Mouse (Mus musculus) CH12.LX (cell line): ENCODE data around the gene Palm. TPM values are rescaled to one million over a fixed set of nuclear protein-coding genes. Genes with fewer than 3 reads are reported as not detected.
A peak's percentile ranks its signal among the peaks of the same experiment; 100 is the strongest.

Experiments
- DNase-seq: peaks from one replicate; pipeline ENCODE4 v3.0.0-alpha.2; 2013; ENCODE audit errors: extremely low read depth
- H3K27ac ChIP-seq: 2 replicates; pipeline ENCODE4 v1.5.1; 2012; ENCODE audit warnings: low read depth, mild to moderate bottlenecking, control low read depth, moderate library complexity; ENCODE audit not compliant: insufficient read depth
- H3K27me3 ChIP-seq: replicated peaks from 2 replicates; pipeline ENCODE3; 2012; ENCODE audit warnings: inconsistent platforms
- H3K36me3 ChIP-seq, 2 experiments: replicated peaks in 1 of 2; 2 replicates each; pipeline versions ENCODE3 to v1.6.1; 2012; ENCODE audit warnings: inconsistent platforms in 1 of 2, low read length in 1 of 2, mild to moderate bottlenecking in 1 of 2, mixed read lengths in 1 of 2, moderate library complexity in 1 of 2; ENCODE audit not compliant: control insufficient read depth in 1 of 2, insufficient read depth in 1 of 2
- H3K4me1 ChIP-seq, 2 experiments: 2 replicates each; pipeline ENCODE4 v1.6.1; 2012; ENCODE audit warnings: inconsistent platforms in 1 of 2, moderate library complexity in 1 of 2; ENCODE audit not compliant: insufficient read depth in 2 of 2, control insufficient read depth in 1 of 2
- H3K4me2 ChIP-seq: 2 replicates; pipeline ENCODE4 v1.6.1; 2012; ENCODE audit warnings: low read depth, mild to moderate bottlenecking, control low read depth; ENCODE audit not compliant: poor library complexity, insufficient read depth, severe bottlenecking
- H3K4me3 ChIP-seq, 3 experiments: fragments of 150-350 bp in 1 of 3; sonication (generic) in 1 of 3; replicated peaks in 1 of 3; 2 replicates each; pipeline versions ENCODE3 to v1.5.1; 2011 to 2012; ENCODE audit warnings: low read depth in 2 of 3, low read length in 2 of 3, mild to moderate bottlenecking in 2 of 3, moderate library complexity in 2 of 3, control low read depth in 1 of 3, improper control_type of control experiment in 1 of 3, inconsistent platforms in 1 of 3, mixed read lengths in 1 of 3; ENCODE audit not compliant: poor library complexity in 1 of 3
- H3K79me2 ChIP-seq: replicated peaks from 2 replicates; pipeline ENCODE4 v1.6.1; 2012; ENCODE audit warnings: mild to moderate bottlenecking, moderate library complexity; ENCODE audit not compliant: control insufficient read depth, poor library complexity, insufficient read depth, severe bottlenecking; ENCODE audit errors: extremely low read depth
- H3K9ac ChIP-seq: 2 replicates; pipeline ENCODE4 v1.6.1; 2012; ENCODE audit warnings: low read depth, mild to moderate bottlenecking, control low read depth, moderate library complexity; ENCODE audit not compliant: insufficient read depth
- H3K9me3 ChIP-seq: replicated peaks from 2 replicates; pipeline ENCODE3; 2012; ENCODE audit warnings: low read length, inconsistent platforms, mixed read lengths
- BHLHE40 ChIP-seq: IDR thresholded peaks from 2 replicates; pipeline ENCODE4 v1.6.1; 2011; ENCODE audit warnings: mild to moderate bottlenecking, low read depth, low read length, improper control_type of control experiment
- CHD1 ChIP-seq: IDR thresholded peaks from 2 replicates; pipeline ENCODE4 v1.6.1; 2012; ENCODE audit warnings: low read depth, low read length, improper control_type of control experiment, inconsistent platforms
- CTCF ChIP-seq, 2 experiments: IDR thresholded peaks in 1 of 2; conservative IDR thresholded peaks in 1 of 2; 2 replicates each; pipeline ENCODE4 v1.5.1; 2011 to 2012; ENCODE audit warnings: low read depth in 2 of 2, low read length in 2 of 2, improper control_type of control experiment in 1 of 2, inconsistent platforms in 1 of 2, mild to moderate bottlenecking in 1 of 2, moderate library complexity in 1 of 2
- ELF1 ChIP-seq: IDR thresholded peaks from 2 replicates; pipeline ENCODE4 v1.6.1; 2014; ENCODE audit warnings: low read depth, mild to moderate bottlenecking, inconsistent platforms, low read length, improper control_type of control experiment
- EP300 ChIP-seq: IDR thresholded peaks from 2 replicates; pipeline ENCODE4 v1.6.1; 2011; ENCODE audit warnings: low read length, improper control_type of control experiment
- ETS1 ChIP-seq: conservative IDR thresholded peaks from 2 replicates; pipeline ENCODE4 v1.6.1; 2012; ENCODE audit warnings: low read depth, mild to moderate bottlenecking, inconsistent platforms, low read length, improper control_type of control experiment, moderate library complexity
- GABPA ChIP-seq: IDR thresholded peaks from 2 replicates; pipeline ENCODE4 v1.6.1; 2012; ENCODE audit warnings: low read depth, low read length, improper control_type of control experiment, inconsistent platforms; ENCODE audit not compliant: insufficient replicate concordance
- KAT2A ChIP-seq: IDR thresholded peaks from 2 replicates; pipeline ENCODE4 v1.6.1; 2012; ENCODE audit warnings: low read length, improper control_type of control experiment, inconsistent platforms; ENCODE audit not compliant: insufficient replicate concordance
- MAX ChIP-seq: IDR thresholded peaks from 2 replicates; pipeline ENCODE4 v1.6.1; 2011; ENCODE audit warnings: low read length, improper control_type of control experiment
- MEF2A ChIP-seq: IDR thresholded peaks from 2 replicates; pipeline ENCODE4 v1.6.1; 2014; ENCODE audit warnings: low read depth, mild to moderate bottlenecking, inconsistent platforms, low read length, improper control_type of control experiment, borderline replicate concordance
- MYC ChIP-seq: IDR thresholded peaks from 2 replicates; pipeline ENCODE4 v1.6.1; 2011; ENCODE audit warnings: low read depth, mild to moderate bottlenecking, improper control_type of control experiment, low read length
- NELFE ChIP-seq: IDR thresholded peaks from 2 replicates; pipeline ENCODE4 v1.6.1; 2011; ENCODE audit warnings: low read depth, low read length, improper control_type of control experiment
- POLR2A ChIP-seq: IDR thresholded peaks from 2 replicates; pipeline ENCODE4 v1.6.1; 2011; ENCODE audit warnings: low read depth, mild to moderate bottlenecking, improper control_type of control experiment, low read length
- POLR2AphosphoS2 ChIP-seq: IDR thresholded peaks from 2 replicates; pipeline ENCODE4 v1.6.1; 2011; ENCODE audit warnings: low read depth, low read length, improper control_type of control experiment
- RCOR1 ChIP-seq: conservative IDR thresholded peaks from 2 replicates; pipeline ENCODE4 v1.6.1; 2012; ENCODE audit warnings: low read depth, mild to moderate bottlenecking, inconsistent platforms, low read length, improper control_type of control experiment
- SIN3A ChIP-seq: IDR thresholded peaks from 2 replicates; pipeline ENCODE4 v1.6.1; 2012; ENCODE audit warnings: low read length, improper control_type of control experiment, inconsistent platforms
- SMC3 ChIP-seq: IDR thresholded peaks from 2 replicates; pipeline ENCODE4 v1.6.1; 2011; ENCODE audit warnings: low read depth, low read length, improper control_type of control experiment
- UBTF ChIP-seq: IDR thresholded peaks from 2 replicates; pipeline ENCODE4 v1.6.1; 2012; ENCODE audit warnings: low read depth, mild to moderate bottlenecking, inconsistent platforms, low read length, improper control_type of control experiment, moderate library complexity
- USF1 ChIP-seq: IDR thresholded peaks from 2 replicates; pipeline ENCODE4 v1.6.1; 2014; ENCODE audit warnings: low read depth, mild to moderate bottlenecking, inconsistent platforms, low read length, improper control_type of control experiment
- ZKSCAN1 ChIP-seq: IDR thresholded peaks from 2 replicates; pipeline ENCODE4 v1.6.1; 2012; ENCODE audit warnings: low read depth, inconsistent platforms, low read length, improper control_type of control experiment, borderline replicate concordance
- ZMIZ1 ChIP-seq: IDR thresholded peaks from 2 replicates; pipeline ENCODE4 v1.6.1; 2012; ENCODE audit warnings: low read depth, mild to moderate bottlenecking, inconsistent platforms, low read length, improper control_type of control experiment
- dilution Hi-C: fragments of 300-500 bp; cut with MboI; formaldehyde crosslinking; loops from 2 replicates; pipeline ENCODE4 v1.14.3; 2020; ENCODE audit warnings: low sequenced_read_pairs; ENCODE audit not compliant: extremely low pct_unique_long_range_greater_than_20kb, extremely low pct_ligation_motif_present
- in situ Hi-C: fragments of 300-500 bp; cut with MboI; formaldehyde crosslinking; loops from 3 replicates; pipeline ENCODE4 v1.14.3; 2019; ENCODE audit warnings: low sequenced_read_pairs, low pct_ligation_motif_present, low pct_unique_long_range_greater_than_20kb, mixed read lengths
- polyA plus RNA-seq: library from polyadenylated mRNA; unstranded; fragments of >175 nt; gene quantifications from 2 replicates; pipeline ENCODE4 v1.2.1, GENCODE M21; 2012; ENCODE audit warnings: low read depth; ENCODE audit not compliant: insufficient read length
- total RNA-seq, 2 experiments: library from RNA; depleted of rRNA; stranded (reverse); fragments of 300-350 nt in 1 of 2; fragments of >200 nt in 1 of 2; gene quantifications; 2 replicates each; pipeline ENCODE4 v1.2.3; 2012 to 2014

The Palm gene
- total and polyA plus RNA-seq, 3 experiments = 0.78 to 5.3 (median 2.5) TPM

GRCm38 (mm10) chr10:79762875-79763274 lies 30.5 kb upstream of the Palm start:
- peaks cover 49 to 67% of the 10 kb centered on the region in 2 experiments for H3K36me3 ChIP-seq
- H3K4me1 ChIP-seq = peaks cover 25 to 40% of the 10 kb centered on the region in 2 experiments
- H3K4me2 ChIP-seq = no peak overlapping the region
- H3K27ac ChIP-seq = no peak overlapping the region
- TF ChIP-seq GABPA = no peak
- no peak for TF ChIP-seq EP300
- TF ChIP-seq RCOR1 = no peak
- TF ChIP-seq USF1 = no peak
- no peak for TF ChIP-seq ZKSCAN1
- TF ChIP-seq MYC = no peak
- no peak for TF ChIP-seq SMC3
- H3K27me3 ChIP-seq = no peaks in the 10 kb centered on the region
- H3K9ac ChIP-seq = no peak overlapping the region
- dilution Hi-C loops = no loop called here
- DNase-seq = no peak
- H3K4me3 ChIP-seq = no peak overlapping the region
- peaks cover 38% of the 10 kb centered on the region for H3K79me2 ChIP-seq
- no peaks in the 10 kb centered on the region for H3K9me3 ChIP-seq
- in situ Hi-C loops = no loop called here

GRCm38 (mm10) chr10:79764234-79764633 lies 29.1 kb upstream of the Palm start:
- H3K4me2 ChIP-seq = no peak overlapping the region
- H3K27me3 ChIP-seq = no peaks in the 10 kb centered on the region
- in situ Hi-C loops = no loop called here
- no peak for TF ChIP-seq NELFE
- TF ChIP-seq CHD1 = no peak
- TF ChIP-seq CTCF (conservative IDR thresholded peaks at IDR 0.05 in 1 of 2, IDR thresholded peaks at IDR 0.05 in 1 of 2; ENCODE audit: low read depth in 2 of 2, low read length in 2 of 2) = no peak
- TF ChIP-seq ZMIZ1 = no peak
- TF ChIP-seq ELF1 = no peak
- no peak for TF ChIP-seq BHLHE40
- TF ChIP-seq EP300 = no peak
- no peak for TF ChIP-seq SIN3A
- TF ChIP-seq, all 38 proteins: peak for 0
- Histone ChIP-seq H3K4me3 (no peak overlapping the region), H3K4me1 (peaks cover 27 to 47% of the 10 kb centered on the region in 2 experiments), H3K79me2 (peaks cover 38% of the 10 kb centered on the region), H3K36me3 (peaks cover 36 to 53% of the 10 kb centered on the region in 2 experiments), H3K9me3 (no peaks in the 10 kb centered on the region), H3K9ac (no peak overlapping the region), H3K27ac (no peak overlapping the region)
- dilution Hi-C loops = no loop called here
- no peak for DNase-seq

GRCm38 (mm10) chr10:79765228-79765745 lies 28.1 kb upstream of the Palm start:
- H3K9ac ChIP-seq = peak overlapping the region; percentile 99; the same call in 1 of the 2 replicates
- DNase-seq = no peak
- H3K4me3 ChIP-seq = peak overlapping the region; percentile 92 to 98 (median 98)
- H3K36me3 ChIP-seq = peaks cover 29 to 48% of the 10 kb centered on the region in 2 experiments
- peaks cover 38% of the 10 kb centered on the region for H3K79me2 ChIP-seq
- no peak overlapping the region for H3K27ac ChIP-seq
- in situ Hi-C loops (no loop called here), dilution Hi-C loops (no loop called here)
- TF ChIP-seq SIN3A = no peak
- TF ChIP-seq BHLHE40 = no peak
- TF ChIP-seq ZKSCAN1 = no peak
- no peak for TF ChIP-seq CTCF (conservative IDR thresholded peaks at IDR 0.05 in 1 of 2, IDR thresholded peaks at IDR 0.05 in 1 of 2; ENCODE audit: low read depth in 2 of 2, low read length in 2 of 2)
- TF ChIP-seq USF1 = no peak
- no peak for TF ChIP-seq GABPA
- TF ChIP-seq RCOR1 = no peak
- TF ChIP-seq ETS1 = no peak
- no peak for TF ChIP-seq UBTF
- TF ChIP-seq KAT2A = no peak
- TF ChIP-seq MAX = no peak
- no peak for TF ChIP-seq POLR2AphosphoS2
- no peak for TF ChIP-seq MEF2A
- no peak for TF ChIP-seq POLR2A
- H3K4me2 ChIP-seq = peak overlapping the region; percentile 77
- peaks cover 27 to 47% of the 10 kb centered on the region in 2 experiments for H3K4me1 ChIP-seq
- no peaks in the 10 kb centered on the region for H3K27me3 ChIP-seq
- no peaks in the 10 kb centered on the region for H3K9me3 ChIP-seq
